Mouse (Mus musculus) cerebellum, adult 2 months (tissue): ENCODE results near the gene H3f3b.

Experiments used
- CTCF ChIP-seq: fragments of 200-500 bp; IDR thresholded peaks from 2 replicates; pipeline ENCODE4 v1.5.1; 2011; ENCODE audit warnings: low read depth, mild to moderate bottlenecking, control low read depth, low read length, moderate library complexity, borderline replicate concordance; ENCODE audit not compliant: insufficient read depth
- POLR2A ChIP-seq: fragments of 200-500 bp; IDR thresholded peaks from 2 replicates; pipeline ENCODE4 v1.6.1; 2011; ENCODE audit warnings: low read length, control low read depth, borderline replicate concordance; ENCODE audit not compliant: insufficient read depth

DNA sequence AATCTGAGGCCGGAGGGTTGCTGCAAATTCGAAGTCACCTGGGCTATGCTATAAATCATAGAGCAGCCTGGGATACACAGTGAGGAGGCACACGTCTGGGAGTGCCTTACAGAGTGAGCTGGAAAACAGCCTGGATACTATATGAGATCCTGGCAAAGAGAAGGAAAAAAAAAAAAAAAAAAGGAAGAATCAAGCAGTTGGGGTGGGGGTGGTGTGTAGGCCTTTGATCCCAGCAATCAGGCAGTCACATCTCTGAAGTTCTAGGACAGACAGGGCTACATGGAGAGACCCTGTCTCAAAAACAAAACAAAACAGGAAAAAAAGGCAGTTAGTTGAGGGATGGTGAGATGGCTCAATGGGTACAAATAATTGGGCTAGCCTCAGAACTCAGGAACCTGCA is 8.9 kb upstream of the H3f3b start:
- TF ChIP-seq POLR2A (no peak), CTCF (no peak)
